Mouse (Mus musculus) kidney, adult 18-20 months (tissue): ENCODE data around the gene Wrap53.
A peak's percentile ranks its signal among the peaks of the same experiment; 100 is the strongest.
"Not testable (repeated sequence)": the region's sequence is repeated elsewhere in the genome, so short reads cannot be mapped to it uniquely, and the experiment has no call there.

Experiments
- DNase-seq: peaks from one replicate; pipeline ENCODE4 v3.0.0; 2021

Wrap53 gene

DNA sequence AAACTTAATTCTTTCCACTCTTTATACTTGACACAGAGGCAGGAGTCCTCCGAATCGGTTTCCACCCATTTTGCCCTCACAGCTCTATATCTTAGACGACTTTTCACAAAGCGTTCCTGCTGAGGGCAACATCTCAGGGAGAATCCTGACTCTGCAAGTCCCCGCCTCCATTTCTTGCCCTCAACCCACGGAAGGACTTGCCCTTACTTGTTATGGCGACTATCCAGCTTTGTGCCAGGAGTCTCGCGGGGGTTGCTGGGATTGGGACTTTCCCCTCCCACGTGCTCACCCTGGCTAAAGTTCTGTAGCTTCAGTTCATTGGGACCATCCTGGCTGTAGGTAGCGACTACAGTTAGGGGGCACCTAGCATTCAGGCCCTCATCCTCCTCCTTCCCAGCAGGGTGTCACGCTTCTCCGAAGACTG is at the start of gene Wrap53, which contains the start of gene Trp53:
Gene Wrap53, minus strand, starts transcription at position 165 of the 424 bp plus-strand sequence.
Gene Trp53, plus strand, starts transcription at position 269 of the 424 bp plus-strand sequence.
- DNase-seq = peak; percentile 94

DNA sequence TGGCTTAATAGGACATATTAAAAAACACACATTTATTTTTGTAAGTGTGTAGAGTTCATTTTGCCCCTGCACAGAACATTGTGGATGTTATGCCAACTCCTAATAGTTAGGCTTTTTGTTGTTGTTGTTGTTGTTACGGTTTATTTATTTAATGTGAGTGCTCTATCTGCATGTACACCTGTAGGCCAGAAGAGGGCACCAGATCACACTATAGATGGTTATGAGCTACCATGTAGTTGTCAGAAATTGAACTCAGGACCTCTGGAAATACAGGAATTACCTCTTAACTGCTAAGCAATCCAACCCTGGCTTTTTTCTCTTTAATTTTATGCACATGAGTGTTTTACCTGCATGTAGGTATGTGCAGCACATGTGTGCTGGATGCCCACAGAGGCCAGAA is 49.7 kb upstream of the Wrap53 start:
- no peak for DNase-seq

DNA sequence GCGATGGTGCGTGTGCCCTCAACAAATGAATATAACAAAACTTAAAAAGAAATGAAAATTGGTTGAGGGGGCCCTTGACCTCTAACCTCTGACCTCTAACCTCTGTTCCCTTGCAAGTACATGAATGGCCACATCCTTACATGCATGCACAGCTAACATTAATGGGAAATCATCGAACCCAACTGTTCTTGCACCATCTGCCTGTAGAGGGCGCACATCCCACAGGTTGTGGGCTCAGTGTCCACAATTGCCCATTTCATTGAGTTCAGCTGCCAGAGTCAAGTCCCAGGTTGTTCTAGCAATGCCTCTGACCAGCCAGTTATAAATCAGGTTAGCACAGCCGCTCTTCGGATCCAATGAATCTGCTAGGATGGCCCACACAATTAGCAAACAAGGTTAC is 48.2 kb upstream of the Wrap53 start:
- DNase-seq = peak; percentile 84

DNA sequence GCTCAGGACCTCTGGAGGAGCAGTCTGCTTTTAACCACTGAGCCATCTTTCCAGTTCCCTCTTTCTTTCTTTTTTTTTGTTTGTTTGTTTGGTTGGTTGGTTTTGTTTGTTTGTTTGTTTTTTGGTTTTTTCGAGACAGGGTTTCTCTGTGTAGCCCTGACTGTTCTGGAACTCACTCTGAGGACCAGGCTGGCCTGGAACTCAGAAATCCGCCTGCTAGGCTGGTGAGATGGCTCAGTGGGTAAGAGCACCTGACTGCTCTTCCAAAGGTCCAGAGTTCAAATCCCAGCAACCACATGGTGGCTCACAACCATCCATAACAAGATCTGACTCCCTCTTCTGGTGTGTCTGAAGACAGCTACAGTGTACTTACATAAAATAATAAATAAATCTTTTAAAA is 44.3 kb upstream of the Wrap53 start:
- not testable (repeated sequence) for DNase-seq

DNA sequence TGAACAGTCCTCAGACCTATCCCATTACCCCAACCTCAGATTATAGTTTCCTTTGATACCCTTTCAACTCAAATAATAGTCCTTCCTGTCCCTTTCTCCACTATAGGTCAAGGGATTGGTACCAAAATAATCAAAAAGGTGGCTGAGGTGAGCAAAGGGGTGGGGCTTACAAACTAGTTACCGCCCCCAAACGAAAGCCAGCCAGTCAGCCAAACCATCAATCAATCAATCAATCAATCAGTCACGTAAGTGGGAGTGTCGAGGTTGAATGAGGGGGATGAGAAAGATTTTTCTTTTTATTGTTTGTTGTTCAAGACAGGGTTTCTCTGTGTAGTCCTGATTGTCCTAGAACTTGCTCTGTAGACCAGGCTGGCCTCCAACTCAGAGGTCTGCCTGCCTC is 43.0 kb upstream of the Wrap53 start:
- no peak for DNase-seq

DNA sequence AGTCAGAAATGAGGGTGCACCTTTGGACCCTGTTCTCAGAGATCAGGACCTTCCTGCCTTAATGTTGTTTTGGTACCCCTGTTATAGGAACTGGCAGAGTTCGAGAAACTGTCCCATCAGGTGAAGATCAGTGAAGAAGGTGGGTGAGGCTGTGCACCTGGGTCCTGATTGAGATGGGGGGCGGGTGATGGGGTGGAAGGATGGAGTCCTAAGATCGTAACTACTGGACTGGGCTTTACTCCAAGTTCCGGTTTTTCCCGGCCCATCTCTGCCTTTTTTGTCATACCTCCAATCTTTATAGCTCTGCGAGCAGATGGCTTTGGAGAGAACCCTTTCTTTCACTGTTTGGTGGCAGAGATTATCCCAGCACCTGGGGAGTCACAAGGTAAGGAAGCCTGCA is 42.4 kb upstream of the Wrap53 start:
- no peak for DNase-seq

DNA sequence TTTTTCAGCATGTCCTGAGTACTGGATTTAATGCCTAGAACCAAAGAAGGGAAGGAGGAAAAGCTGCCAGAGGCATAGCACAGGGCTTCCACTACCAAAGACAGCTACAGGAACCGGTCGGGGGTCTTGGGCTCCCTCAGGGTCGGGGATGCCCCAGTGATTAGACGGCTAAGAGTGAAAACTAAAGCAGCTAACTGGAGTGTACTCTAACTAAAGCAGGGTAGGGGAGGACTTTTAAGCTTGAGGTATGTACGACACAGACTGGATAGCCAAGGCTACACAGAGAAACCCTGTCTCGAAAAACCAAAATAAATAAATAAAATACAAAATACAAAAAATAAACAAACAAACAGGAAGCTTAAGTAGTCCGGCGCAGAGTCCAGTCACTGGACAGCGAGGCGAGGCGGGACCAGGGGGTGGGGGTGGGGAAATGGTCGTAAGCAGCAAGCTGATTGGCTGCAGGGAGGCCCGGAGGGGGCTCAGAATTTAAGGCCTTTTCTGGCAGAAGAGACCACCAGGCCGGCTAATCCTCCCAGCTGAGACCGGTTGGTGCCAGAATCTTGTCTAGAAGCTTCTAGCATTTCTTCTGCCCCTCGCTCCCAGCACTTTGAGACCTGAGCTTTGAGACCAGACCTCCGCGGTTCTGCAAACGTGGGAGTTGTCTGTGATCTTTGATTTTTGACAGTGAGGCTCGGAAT is 41.7 kb upstream of the Wrap53 start, which contains the start of gene Sat2:
Gene Sat2, plus strand, starts transcription at position 454 of the 698 bp plus-strand sequence.
- peak; percentile 73 for DNase-seq

DNA sequence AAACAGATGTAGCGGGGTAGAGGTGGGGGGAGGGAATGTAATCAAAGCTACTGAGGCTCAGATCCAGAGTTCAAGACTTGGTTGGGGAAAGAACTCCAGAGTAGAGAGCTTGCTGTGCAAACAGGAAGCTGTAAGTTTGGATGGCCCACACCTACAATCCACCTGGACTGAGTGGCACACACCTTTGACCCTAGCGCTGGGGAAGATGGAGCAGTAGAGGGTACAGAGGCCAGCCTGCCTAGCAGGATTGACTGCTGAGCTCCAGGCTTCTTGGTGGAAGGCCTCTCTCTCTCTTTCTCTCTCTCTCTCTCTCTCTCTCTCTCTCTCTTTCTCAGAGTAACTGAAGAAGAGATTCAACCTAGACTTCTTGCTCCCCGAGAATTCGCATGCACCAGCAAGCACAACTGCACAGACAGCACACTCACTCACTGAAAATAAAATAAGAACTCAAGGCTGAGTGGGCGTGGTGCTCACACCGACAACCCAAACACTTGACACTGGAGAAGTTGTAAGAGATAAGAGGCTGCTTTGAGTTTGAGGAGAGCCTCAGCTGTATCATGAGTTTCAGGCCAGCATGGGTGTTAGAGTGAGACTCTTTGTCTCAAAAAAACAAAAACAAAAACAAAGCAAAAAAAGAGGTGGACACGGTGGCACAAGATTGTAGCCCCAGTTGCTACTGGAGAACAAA is 40.5 kb upstream of the Wrap53 start:
- DNase-seq = no peak

DNA sequence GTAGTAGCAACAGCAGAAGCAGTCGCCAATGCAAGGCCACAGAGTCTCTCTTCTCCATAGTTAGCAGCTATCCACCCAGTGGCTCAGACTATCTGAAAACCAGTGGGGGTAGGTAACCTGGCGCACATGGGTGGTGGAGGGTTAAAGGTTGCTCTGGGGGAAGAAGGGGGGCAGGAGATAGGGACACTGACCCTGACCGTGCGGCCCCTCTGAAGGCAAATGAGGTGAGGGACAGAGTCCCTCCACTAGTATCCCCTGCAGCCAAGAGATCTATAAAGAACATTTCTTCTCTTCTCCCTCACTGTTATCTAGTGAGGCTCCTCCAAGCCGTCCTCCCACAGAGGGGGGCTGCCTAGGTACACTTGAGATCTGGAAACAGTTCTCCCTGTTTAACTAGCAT is 37.8 kb upstream of the Wrap53 start, which contains the start of gene Shbg:
Gene Shbg, minus strand, starts transcription at position 101 of the 400 bp plus-strand sequence.
- no peak for DNase-seq

DNA sequence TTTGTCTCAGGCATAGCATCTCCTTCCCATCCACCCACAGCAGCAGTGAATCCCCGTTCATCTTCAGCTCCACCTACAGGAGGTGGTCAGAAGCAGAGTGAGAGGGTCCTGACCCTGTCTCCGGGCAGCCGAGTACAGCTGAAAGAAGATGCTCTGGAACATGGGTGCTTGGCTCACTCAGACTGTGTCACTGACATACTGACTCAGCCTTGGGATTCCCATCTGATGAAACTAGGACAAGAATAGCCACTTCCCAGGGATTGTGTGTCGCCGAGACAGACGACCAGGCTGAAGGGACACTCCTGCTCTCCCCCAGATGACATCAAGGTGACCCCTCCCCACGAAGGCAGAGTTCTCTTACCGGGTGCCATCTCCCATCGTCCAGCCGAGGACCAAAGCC is 36.7 kb upstream of the Wrap53 start:
- no peak for DNase-seq

DNA sequence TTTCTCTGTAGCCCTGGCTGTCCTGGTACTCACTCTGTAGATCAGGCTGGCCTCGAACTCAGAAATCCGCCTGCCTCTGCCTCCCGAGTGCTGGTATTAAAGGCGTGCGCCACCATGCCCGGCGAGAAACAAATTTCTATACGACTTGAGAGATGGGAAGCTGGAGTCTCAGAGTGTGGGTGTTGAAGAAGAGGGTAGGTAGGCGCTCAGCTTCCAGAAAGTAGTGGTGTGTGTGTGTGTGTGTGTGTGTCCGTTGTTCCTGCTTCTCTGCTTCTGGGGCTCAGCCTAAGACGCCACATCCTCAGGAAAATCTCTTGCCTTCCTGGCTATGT is 34.2 kb upstream of the Wrap53 start:
- not testable (repeated sequence) for DNase-seq

DNA sequence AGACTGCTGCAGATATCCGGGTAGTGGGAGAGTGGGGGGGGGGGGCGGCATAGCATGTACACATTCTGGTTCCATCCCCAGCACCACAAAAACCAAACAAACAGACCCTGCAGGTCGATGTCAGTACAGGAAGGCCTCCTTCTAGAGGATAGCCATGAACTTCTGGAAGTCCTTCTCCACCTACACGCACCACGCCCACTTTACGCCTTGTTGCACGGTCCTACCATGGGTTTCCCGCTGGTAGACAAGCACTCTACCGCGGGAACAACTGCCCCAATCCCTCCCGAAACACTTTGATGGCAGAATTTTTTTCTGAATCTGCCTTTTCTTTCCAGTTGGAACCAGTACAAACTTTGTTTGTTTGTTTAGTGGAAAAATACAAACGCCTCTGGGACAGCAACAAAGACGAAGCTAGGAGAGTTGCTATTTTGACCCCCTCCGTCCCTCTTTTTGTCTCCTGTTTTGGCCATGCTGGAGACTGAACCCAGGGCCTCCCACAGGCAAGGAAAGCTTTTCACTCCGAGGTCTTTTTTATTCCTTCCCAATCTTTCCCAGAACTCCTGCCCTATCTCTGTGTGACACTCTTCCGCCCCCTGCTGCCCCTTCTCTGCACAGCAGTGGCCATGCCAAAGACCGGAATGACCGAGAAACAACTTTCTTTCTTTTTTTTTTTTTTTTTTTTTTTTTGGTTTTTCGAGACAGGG is 33.6 kb upstream of the Wrap53 start:
- peak; percentile 92 for DNase-seq

DNA sequence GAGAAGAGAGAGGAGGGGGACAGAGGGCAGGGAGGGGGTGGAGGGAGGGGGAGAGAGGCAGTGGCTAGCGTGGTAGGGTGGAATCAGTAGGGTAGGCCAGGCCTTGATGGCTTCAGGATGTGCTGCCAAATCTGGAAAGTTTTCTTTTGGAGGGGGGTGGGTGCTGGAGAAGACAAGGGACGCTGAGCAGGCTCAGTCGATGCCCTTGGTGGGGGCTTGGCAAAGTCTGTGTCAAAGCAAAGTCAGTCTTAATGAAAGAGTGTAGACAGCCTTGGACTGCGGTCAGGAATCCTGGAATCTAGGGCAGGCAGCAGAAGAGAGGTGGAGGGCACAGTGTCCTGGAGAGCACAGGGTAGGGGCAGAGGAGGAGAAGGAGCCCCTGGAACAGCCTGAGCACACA is 30.8 kb upstream of the Wrap53 start:
- no peak for DNase-seq

DNA sequence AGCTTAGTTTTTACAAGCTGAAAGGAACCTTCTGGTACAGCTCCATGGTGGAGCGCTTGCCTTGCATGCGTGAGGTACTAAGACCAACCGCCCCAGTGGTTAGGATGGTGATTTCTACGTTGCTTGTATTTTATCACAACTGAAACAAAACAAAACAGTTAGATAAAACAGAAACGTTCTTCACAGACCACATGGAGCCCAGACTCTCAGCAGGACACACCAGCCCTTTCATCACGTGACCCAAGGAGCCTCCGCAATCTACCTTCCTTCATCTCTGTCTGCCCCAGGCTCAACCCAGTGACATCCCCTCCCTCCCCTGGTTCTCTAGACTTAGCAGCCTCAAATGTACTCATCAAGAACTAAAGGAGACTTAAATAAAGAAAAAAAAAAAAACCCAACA is 29.4 kb upstream of the Wrap53 start:
- DNase-seq = no peak

DNA sequence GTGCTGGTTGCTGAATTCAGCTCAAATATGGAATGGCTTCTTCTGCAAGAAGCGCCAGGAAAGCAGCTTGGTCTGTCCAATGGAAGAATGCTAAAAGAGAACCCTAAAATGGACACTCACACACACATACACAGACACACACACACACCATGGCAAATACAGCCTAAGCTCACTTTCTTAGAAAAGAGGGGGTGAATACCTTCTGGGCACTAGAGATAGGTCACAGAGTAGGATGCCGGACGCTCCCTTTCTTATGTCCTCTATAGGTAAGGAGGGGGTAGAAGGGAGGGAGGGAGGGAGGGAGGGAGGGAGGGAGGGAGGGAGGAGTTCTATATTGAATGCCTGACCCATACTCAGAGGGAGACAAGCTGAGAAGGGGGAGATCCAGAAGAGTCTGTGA is 28.5 kb upstream of the Wrap53 start:
- no peak for DNase-seq

DNA sequence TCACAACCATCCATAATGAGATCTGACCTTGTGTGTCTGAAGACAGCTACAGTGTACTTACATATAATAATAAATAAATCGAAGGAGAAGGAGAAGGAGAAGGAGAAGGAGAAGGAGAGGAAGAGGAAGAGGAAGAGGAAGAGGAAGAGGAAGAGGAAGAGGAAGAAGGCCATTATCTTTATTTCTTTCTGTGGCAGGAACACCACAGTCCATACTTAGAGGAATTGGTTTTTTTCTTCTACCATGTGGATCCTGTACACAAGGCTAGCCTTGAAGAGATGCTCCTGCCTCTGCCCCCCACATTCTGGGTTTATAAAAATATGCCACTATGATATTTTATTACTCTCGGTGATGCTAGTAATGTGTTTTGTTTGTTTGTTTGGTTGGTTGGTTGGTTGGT is 26.8 kb upstream of the Wrap53 start:
- DNase-seq = no peak

DNA sequence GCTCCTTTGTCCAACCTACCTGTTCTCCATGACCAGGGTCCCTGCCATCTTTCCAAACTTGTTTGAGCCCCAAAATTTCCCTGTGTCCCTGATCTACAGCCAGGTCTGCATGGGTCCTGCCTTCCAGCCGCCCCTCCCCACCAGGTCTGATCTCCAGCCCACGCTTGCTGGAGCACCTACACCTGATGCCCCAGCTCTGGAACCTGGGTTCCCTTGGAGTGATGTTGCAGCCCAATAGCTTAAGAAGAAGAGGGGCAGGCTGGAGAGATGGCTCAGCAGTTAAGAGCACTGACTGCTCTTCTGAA is 26.4 kb upstream of the Wrap53 start:
- no peak for DNase-seq

DNA sequence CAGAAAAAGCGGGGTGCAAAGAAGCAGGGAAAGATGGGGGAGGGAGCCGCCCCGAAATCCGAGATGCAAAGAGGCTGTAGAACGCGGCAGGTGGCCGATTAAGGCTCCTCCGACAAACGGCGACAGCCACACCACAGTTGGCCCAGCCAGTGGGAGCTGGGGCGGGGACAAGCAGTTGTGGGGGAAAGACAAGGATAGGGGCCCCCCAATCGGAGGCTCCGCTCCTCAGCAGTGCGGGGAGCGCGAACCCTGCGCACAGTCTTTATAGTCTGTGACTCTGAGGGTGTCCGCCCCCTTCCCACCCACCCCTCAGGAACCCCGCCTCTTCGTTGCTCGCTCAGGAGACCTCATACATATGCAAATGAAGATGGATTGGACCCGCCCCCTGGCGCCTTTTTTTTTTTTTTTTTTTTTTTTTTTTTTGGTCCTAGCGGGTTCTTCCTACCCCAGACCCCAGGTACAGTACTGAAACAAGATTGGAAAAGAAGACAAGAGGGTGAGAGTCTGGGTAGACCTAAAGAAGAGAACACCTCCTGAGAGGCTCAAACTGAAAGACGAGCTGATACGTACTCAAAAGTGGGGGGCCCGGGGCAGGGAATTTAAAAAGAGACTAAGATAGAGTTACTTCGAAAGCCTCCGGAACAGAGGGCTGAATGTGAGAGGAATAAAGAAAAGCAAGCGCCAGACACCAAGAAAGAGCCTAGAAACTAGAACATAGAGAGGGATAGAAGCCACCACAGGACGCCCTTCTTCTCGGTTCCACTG is 25.9 kb upstream of the Wrap53 start, which contains the start of gene Atp1b2:
Gene Atp1b2, minus strand, starts transcription at position 217 of the 765 bp plus-strand sequence.
- DNase-seq = peak; percentile 70

DNA sequence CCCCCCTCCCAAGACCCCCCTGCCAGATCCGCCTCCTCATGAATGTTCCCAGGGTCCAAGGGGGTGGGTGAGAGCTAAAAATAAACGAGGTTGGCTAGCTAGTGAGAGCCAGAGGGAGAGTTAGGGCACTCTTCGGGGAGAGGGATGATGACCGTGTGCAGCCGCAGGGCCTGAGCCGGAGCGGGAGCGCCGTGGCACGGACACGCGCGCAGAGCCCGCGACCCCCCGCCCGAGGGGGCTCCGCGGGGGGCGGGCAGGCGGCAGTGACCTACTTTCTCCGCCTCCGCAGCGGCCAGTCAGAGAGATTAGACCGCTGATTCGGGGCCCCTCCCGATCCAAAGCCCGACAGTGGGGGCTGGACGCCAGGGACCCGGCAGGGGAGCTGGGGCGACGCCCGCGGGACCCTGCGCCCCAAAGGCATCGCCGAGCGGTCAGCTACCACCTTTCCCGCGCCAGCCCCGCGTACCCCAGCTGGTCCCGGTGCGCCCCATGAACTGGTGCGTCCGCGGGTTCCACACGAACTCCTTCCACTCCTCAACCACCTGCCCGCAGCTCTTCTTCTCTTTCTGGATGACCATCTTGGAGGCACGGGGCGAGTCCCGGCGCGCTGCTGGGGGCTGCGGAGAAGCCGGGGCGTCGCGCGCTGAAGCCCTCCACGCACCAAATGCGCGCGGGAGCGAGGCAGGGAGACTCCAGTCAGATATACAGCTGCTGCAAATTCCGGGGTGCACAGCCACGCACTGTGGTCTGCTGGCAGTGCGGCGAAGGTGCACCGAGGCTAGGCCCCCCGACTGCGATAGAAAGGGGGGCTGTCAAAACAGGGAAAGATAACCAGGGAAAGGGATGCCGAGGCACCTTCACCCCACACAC is 25.0 kb upstream of the Wrap53 start:
- DNase-seq = peak; percentile 15

DNA sequence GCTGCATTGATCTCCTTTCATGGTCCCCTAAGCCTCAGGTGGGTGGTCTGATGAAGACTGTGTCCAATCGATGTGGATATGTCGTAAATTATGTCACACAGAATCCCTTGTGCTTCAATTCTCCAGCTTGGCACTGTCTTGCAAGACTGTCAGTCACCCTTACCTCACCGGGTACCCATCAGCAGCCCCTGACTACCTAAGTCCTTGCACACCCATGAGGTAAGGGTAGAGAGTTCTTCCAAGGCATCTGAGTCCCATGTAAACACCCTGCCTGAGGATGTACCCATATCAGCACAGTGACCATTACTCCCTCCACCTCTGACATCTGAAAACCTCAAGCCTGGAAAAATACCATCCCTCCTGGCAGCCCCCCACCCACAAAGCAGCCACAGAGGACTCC is 24.3 kb upstream of the Wrap53 start:
- no peak for DNase-seq

DNA sequence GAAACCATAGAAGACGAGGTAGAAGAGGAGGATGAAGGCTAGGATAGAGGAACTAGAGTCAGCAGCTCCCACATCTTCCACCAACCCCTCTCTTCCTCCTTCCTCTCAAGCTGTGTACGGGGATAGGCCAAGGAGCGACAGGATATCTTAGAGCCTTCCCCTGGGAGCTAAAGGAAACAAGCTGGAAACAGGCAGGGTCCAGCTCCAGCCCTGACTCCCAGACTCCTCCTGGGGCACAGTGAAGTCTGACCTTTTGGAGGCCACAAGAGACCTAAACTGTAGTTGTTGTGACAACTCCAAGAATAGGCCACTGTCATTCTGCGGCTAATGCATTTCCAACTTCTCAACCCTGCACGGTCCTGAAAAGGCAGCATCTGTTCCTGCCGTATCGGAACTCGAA is 23.5 kb upstream of the Wrap53 start:
- peak; percentile 10 for DNase-seq

DNA sequence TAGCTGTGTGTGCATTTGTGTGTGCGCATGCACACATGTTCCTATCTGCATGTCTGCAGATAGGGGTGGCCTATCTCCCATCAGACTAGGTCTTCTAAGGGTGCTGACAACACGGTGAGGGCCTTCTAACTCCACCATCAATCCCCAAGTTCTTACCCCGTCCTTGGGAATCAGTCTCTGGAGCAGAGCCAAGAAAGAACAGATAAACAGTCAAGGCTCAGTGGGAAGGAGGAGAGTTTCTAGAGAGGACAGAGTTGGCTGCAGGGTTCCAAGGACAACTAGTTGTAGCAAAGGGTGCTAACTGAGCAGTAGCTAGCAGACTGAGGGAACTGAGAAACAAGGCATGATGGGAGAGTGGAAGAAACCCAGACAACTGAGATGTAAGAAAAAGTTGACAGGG is 21.7 kb upstream of the Wrap53 start:
- no peak for DNase-seq
